Mouse (Mus musculus): Measurements from ENCODE around the gene Stoml1.

Gene Stoml1

GRCm38 (mm10) chr9:58308395-58308794 is 55.4 kb downstream of the Stoml1 start:
- DNase-seq: no peak

GRCm38 (mm10) chr9:58310043-58310660 is 57.2 kb downstream of the Stoml1 start:
- DNase-seq: no peak

GRCm38 (mm10) chr9:58311191-58311910 is 58.4 kb downstream of the Stoml1 start:
- no peak for DNase-seq

Measured in thymus, postnatal 36 days (tissue).